Mouse (Mus musculus): Measurements from ENCODE around the gene Fggy.

The Fggy gene

DNA sequence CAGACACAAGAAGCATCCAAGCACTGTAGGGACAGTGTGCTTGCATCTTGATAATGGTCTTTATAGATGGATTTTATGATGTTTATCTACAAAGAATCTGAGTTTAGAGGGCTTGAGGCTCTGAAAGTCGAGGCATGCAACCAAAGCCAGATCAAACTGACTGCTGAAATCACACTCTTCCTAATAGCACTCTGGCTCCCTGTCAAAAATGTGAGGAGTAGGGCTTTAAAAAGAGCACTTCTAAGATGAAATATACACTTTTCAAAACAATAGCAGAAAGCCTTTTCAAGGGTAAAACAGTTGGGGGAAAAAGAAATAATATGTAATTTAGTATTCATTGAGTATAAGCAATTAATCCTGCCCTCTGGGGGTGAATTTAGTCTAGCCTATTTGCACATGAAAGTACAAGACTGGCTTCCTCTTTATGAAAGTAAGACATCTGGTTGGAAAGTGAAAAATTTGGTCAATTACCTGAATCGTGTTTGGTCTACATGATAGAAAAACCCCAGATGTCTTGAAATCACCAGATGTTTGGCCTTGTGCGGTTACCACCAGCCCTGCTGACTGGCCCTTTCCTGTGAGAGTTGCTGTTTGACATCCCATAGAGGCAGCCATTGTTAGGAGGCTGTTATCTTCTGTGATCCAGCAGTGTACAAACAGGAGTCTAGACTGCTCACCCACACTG lies 172.0 kb downstream of the Fggy start:
- DNase-seq (ENCODE audit: low read depth): no peak

DNA sequence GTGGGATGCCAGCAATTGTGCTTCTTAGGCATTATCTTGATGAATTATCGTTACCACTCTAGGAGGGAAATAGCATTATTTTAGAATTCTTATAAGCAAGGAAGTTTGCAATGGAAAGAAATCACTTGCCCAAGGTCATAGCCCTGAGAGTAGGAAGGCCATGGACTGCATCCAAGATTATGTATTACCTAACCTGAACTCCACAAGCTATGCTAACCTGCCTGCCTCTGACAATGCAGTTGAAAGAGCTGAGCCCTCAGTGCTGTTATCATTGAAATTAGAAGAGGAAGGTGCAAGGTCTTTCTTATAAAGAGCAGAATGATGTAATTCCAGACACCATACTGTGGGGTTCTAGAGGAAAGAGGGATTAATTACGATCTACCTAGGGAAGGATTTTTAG lies 173.8 kb downstream of the Fggy start:
- DNase-seq (ENCODE audit: low read depth): no peak

DNA sequence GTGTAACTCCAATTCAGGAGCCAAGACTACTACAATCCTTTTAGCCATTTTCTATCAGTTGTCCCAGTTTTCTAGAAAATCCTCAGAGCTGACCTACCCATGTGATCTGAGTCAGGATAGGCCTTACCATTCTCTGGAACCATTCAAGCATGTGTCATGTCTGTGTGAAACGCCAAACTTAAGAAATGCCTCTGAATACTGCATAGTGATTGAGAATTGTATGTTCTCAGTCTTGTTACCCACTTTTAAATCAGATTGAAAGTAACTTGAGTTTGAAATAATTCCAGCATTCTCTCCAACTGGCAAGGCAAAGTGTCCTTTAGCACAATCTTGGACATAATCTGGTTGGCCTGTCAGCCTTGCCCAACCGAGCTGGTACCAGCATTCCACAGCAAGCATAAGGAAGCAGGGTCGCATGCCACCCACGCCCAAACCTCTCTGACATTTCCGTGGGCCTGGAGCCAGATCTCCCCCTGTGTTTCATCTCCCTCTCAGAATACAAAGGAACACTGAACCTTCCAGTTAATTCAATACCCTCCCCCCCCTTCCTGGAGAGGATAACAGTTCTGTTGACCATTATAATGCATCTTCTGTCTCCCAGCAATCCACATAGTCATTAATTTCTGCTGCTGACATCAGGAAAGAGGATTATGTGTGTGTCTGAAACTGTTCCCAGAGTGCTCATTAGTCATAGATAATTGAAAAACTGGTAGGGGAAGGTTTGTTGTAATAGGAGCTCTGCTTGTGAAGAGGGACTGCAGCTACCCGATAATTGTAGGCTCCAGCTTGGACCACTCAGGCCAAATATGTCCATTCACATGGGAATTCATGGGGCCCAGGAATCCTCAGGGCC lies 176.3 kb downstream of the Fggy start:
- DNase-seq (ENCODE audit: low read depth): no peak

DNA sequence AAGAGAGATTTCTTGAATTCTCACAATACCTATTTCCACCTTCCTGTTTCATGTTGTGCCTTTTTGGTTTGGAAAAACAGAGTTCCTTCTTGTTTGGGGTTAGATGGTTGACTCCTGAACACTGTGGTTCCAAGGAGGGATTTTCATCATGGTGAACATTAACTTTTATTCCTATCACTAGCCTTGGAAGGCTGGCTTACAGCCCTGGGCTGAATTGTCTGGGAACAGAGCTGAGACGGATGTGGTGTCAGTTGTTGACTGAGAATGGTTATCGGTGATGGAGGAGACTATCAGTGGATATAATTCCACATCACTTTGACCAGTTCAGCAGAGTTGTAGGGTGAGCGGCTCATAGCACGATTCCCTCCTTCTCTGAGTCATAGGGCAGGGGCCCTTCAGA lies 178.7 kb downstream of the Fggy start:
- no peak for DNase-seq (ENCODE audit: low read depth)

DNA sequence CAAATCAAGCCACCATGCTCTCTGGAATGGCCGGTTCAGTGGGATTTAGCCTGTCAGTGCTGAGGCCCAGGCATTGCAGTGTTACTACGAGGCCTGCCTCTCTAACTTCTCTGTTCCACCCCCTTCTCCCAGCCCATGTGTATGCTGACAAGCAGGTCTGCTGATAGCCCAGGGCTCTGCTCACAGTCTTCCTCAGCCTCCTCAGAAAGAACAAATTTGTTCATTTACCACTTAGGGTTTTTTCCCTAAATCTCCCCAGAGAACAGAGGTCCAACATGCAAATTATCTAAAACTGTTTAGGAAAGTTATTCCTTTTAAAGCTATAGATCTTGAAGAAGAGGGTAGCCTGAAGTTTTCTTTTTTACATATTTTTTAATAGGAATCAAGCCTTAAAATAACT lies 179.4 kb downstream of the Fggy start:
- no peak for DNase-seq (ENCODE audit: low read depth)

DNA sequence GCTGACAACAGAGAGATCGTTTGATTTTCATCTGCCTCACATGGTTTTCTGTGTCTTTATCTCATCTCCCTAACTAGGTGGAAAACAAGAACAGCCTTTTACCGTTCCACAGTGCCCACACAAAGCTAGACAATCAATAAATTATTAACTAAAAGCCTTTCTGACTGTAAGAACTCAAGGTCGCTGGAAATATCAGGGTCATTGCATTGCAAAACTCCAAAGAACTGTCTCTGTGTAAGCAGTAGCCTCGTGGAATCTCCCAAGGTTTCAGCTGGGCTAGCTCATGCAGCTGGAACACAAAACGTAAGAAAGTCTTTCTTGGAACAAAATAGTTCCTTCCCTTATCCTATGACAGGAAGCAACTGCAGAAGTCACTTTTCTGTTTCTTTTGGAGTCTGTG lies 180.9 kb downstream of the Fggy start:
- no peak for DNase-seq (ENCODE audit: low read depth)

DNA sequence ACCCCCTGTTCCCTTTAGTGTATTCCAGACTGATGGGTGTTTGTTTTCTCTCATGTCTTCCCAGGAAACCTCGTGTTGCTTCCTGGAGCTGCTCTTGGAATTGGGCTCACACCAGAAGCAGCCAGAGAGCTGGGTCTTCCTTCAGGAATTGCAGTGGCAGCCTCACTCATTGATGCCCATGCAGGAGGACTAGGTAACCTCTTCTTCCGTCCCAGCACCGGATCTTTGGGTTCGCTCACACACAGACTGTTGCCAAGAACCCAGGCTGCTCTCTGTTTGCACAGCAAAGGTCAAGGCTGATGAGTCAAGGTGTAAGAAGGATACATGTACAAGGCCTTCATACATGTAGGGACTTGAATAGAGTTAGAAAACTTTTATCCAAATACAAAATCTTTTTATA lies 181.4 kb downstream of the Fggy start:
- DNase-seq (ENCODE audit: low read depth): no peak

DNA sequence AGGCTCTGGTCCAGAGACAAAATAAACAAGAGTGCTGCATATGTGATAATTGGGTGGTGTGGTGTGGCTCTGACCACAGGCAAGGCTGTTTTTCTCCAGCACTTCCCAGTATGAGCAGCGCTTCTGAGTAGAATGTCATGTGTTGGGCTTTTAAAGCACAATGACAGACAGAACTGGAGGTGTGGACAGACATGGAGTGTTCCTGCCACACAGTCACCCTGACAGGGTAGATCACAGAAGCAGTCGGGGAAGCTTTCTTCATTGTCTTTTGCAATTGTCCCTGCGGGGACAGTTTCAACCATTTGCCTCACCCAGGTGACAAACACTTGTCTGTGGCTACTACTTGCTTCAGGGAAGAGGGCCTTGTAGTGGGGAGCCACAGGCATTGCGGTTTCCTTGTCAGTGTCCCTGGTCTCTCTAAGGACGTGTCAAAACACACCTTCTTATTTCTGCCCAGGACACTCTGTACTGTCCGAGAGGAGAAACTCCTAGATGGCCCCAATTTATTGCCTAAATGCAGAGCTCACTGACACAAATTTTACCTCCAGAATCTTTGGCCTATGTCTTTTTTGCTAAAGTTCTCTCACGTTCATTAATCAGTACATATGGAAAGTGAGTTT lies 183.9 kb downstream of the Fggy start:
- DNase-seq (ENCODE audit: low read depth): no peak

DNA sequence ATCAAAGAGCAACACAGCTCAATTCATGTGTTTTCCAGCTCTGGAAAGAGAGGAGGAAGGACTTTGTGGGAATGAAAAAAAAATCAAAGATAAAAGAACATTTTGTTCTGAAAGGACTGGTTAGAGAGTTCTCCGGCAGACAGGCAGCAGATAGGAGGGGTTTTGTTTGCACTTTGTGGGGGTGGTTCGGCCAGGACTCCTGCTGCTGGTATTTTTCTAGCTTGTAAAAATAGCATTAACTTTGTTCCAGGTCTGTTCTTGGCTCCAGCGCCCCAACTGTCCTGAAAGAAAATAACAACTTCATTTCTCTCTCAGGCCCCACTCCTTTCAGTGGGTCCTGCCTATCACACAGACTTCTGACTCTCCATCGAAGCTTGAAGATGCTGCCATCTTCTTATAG lies 185.7 kb downstream of the Fggy start:
- no peak for DNase-seq (ENCODE audit: low read depth)

DNA sequence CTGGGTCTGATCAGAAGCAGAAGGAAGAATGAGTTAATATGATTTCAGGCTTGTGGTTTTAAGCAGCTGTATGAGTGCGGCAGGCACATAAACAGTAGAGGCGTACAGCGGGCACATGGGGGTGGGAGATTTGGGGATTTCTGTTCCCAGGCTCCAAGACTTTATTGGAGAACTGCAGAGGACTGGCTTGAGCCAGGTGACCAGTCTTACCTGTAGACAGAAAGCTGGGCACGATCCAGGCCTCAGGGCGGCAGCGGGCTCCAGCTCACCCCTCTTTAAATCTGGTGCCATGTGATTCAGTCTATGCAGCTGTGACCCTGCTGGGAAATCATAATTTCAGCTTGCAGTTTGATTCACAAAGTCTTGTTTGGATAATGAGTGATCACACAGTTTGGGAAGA lies 189.6 kb downstream of the Fggy start:
- DNase-seq (ENCODE audit: low read depth): no peak

DNA sequence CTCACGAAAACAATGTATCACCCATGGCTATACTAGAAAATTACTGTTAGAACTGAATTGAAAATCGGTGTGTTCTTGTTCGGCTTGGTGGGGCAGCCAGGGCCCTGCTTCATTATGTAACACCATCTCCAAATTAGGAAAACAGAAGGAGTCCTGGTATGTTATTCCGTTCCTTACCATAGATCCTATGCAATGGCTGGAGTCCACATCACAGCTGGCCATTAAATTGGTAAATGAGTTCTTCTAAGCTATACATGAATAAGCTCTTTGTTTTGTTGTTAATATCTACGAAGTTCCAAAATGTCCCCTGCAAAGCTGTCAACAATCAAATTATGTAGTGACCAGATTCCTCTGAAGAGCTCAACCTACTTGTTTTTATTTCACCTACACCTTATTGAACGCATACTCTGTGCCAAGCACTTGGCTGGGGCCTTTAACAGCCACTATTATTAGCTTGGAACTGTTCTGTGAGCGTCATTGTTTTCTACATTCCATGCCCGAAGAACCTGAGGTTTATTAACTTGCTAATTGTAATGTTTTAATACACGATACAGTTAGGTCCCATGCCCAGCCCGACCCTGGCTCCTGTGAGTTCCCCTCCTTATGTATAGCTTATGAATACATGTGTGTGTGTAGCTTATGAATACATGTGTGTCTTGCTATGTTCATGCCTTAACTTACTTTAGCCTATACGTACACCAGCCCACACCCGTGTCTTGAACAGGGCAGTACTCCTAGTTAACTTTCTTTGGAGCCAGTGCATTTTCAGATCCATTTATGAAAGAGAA lies 190.3 kb downstream of the Fggy start:
- no peak for DNase-seq (ENCODE audit: low read depth)

DNA sequence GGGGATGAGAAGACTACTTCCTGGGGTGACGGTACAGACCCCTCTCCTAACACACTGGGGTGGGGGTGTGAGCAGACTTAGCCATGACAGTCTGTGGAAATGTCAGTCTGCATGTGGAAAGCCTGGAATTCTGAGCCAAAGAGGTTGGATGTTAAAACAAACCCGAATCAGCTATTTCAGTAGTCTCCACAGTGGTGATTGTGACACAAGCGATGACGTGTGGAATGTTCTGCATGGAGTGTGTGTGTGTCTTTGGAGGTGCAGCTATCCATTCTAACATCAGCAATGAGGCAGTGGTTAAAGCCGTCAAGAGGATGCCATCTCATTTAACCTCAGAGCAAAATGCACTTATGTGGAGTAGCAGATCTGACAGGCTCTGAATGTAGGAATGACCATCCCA lies 192.9 kb downstream of the Fggy start:
- DNase-seq (ENCODE audit: low read depth): no peak

DNA sequence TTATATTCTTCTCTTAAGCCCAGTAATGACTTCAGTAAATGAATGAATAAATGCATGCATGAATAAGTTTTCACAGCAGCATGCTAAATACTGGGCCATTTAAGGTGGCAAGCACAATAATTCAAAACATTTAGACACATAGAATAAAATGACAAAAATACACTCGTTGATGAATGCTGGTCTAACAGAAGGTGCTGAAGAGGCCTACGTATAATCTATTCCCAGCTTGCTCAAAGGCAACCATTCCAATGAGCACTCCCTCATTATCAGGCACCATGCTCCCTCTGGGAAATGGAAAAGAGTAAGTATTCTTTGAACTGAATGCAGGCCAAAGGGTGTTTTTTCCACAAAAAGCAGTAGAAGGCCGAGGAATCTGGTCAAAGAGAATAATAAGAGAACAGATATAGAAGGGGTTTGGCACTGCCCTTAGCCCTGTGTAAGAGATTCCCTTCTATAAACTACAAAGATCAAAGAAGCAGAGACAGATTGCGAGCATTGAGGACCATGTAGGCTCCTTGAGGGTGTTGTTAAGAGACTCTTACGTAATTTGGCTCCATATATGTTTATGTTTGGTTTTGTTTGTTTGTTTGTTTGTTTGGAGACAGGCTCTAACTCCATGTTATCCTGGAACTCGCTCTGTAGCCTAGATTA lies 195.4 kb downstream of the Fggy start:
- no peak for DNase-seq (ENCODE audit: low read depth)

DNA sequence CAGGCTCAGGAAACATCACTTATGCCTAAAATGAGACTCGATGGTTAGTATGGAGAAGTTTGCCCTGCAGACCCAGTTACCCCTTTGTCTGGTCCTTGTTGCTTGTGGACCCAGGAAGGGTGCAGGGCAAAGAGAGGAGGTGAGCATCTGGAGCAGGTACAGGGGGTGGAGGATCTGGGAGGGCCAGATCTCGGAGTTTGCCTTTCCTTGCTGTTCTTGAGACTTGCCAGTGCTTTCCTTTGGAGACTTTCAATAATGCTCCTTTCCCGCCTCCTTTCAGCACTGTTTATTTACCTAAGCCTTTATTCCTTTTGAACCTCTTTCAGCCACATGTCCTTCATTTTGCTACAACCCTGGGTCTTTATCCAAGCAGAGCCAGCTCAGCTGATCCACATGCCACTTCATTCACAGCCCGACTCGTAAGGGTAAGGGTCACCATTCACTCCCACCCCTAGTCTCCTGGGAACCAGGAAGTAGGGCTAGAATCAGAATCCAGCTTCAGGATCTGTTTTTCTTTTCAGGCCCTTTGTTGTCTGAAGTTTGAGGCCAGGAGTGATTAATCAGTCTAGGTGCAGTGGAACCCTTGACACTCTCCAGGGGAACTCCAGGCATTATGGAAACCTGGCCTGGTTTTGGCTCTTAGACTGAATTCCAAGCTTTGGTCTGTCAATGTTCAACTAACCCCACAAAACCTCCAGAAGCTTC lies 201.9 kb downstream of the Fggy start:
- no peak for DNase-seq (ENCODE audit: low read depth)

DNA sequence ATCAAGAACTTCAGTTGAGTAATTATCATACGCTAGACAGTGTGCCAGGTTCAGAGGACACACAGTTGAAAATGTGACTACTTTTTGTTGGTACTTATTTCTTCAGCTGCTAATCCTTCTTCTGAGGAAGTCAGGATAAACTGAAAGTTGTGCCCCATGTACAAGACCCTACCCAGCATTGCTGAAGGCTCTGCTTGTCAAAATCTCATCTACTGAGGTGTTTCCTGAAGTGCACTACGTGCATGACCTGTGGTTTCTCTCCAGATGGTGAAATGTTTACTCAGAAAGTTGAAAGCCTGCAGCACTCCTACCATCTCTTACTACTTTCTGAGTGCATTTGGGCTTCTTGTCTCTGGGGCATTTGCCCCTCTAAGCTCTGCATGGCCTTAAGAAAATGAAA lies 208.1 kb downstream of the Fggy start:
- no peak for DNase-seq (ENCODE audit: low read depth)

DNA sequence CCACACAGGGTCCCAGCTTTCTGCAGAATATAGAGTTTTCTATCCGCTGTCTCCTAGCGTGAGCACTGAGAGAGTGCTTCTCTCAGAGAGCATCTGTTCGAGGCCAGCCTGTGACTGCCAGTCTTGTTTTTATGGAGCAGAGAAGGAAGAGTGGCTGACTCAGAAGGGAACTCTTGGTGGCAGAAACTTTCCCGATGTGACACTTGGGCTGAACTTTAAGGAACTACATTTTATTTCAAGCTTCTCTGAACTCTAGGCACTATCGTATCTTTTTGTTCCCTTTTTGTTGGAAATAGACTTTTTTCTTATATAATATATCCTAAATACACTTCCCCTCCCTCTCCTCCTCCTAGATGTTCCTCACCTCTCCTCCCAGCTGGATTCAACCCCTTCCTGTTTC lies 213.2 kb downstream of the Fggy start:
- DNase-seq (ENCODE audit: low read depth): no peak

DNA sequence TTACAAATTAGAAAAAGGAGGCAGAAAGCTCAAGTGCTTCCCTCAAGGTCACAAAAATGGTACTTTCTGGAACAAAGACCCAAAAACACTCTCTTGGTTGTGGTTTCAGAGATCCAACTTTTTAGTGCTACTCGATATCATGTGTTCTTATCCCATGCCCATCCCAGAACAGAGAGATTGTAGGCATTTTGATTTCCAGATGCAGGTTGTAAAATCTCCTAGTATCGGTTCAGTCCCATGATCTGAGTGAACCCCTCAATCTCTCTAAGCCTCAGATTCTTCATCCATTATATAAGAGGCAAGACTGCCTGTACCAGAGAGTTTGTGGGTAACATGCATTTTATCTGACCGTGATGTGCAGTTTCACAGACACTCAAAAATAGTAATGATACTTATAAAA lies 214.2 kb downstream of the Fggy start:
- no peak for DNase-seq (ENCODE audit: low read depth)

DNA sequence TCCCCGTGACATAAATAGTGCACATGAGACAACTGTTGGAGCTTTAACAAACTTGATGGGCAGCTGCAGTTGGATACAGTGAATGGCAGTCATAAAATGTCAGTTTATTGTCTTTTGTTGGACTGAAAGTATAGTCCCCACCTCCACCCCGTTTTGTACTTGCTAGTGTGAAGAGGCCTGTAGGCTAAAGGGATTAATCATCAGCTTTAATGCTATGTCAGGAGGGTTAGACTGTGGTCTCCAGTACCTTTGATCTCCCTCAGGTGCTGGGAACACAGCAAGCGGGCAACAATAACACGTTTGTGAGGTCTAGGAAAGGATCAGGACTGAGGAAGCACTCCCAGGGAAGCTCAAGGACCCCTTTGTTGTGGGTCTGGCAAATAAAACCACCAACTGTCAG lies 214.6 kb downstream of the Fggy start:
- DNase-seq (ENCODE audit: low read depth): no peak

DNA sequence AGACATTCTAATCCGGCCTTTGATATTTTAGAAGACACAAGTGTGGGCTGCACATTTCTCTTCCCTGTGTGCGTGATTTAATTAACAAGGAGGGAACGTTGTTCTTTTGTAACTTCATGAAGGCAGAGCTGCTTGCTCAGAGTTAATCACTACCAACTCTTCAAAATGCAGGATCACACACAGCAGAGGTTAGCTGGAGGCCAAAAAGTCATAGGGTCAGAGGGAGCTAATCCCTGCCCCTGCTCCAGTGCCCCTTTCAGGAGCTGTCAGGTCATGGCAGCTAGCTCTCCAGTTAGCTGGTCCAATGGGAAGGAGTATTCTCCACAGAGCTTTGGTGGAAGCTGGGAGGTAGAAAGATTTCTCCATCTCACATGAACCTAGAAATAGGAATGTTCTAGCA lies 215.4 kb downstream of the Fggy start:
- no peak for DNase-seq (ENCODE audit: low read depth)

DNA sequence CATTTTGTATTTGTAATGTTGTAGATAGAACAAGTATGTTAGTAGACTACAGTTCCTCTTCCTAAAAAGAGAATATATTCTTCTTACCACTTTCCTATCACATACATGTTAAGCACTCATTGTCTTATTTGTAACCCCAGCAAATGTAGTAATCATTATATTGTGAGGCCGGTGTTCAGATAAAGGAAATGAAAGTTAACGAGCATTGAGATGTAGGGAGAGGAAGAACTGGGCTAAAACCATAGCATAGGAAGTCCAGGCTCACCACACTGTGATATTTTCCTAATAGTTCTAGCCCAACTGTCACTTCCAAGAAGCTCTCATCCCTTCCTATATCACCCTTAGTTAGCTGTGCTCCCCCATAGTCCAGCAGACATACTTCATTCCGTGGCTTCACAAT lies 218.3 kb downstream of the Fggy start:
- no peak for DNase-seq (ENCODE audit: low read depth)

DNA sequence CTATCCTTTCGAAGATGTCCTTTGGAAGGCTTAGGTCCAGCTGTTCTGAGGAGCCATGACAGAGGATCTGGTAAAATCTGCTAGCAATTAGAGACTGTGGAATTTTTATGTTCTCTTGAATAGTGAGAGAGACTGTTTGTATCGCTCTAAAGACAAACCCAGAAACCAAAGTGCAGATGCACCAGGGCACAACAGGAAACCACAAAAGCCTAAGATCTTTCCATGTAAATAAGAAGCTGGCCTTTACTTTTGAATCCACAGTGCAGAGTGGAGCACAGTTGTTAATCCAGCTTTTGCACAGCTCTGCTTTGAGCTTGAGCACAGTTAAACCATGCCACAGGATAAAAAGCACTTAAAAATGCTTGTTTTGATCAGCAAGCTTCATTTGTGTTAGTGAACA lies 220.5 kb downstream of the Fggy start:
- no peak for DNase-seq (ENCODE audit: low read depth)
